Mouse (Mus musculus): ENCODE data around the gene Slc23a4.

Slc23a4 gene

GRCm38 (mm10) chr6:34954926-34955861 lies 33.0 kb downstream of the Slc23a4 start:
- DNase-seq, result peak; percentile 8

GRCm38 (mm10) chr6:34951956-34952667 lies 36.1 kb downstream of the Slc23a4 start:
- no peak for DNase-seq

GRCm38 (mm10) chr6:34951518-34951917 lies 36.7 kb downstream of the Slc23a4 start:
- no peak for DNase-seq

GRCm38 (mm10) chr6:34948461-34948860 lies 39.7 kb downstream of the Slc23a4 start:
- DNase-seq, result no peak

- no peak for DNase-seq
Measured at GRCm38 (mm10) chr6:34946486-34947079, 41.6 kb downstream of the Slc23a4 start.

GRCm38 (mm10) chr6:34943499-34943898 lies 44.7 kb downstream of the Slc23a4 start:
- DNase-seq, result no peak

- DNase-seq, result no peak
Measured at GRCm38 (mm10) chr6:34942446-34942845, 45.8 kb downstream of the Slc23a4 start.

GRCm38 (mm10) chr6:34941496-34941895 lies 46.7 kb downstream of the Slc23a4 start:
- DNase-seq, result no peak

- no peak for DNase-seq
Measured at GRCm38 (mm10) chr6:34939451-34939850, 48.8 kb downstream of the Slc23a4 start.

GRCm38 (mm10) chr6:34938929-34939325 lies 49.3 kb downstream of the Slc23a4 start:
- no peak for DNase-seq

GRCm38 (mm10) chr6:34938280-34938928 lies 49.8 kb downstream of the Slc23a4 start:
- DNase-seq, result no peak

- DNase-seq, result no peak
Measured at GRCm38 (mm10) chr6:34936743-34937142, 51.5 kb downstream of the Slc23a4 start.

GRCm38 (mm10) chr6:34932633-34933032 lies 55.6 kb downstream of the Slc23a4 start:
- no peak for DNase-seq

GRCm38 (mm10) chr6:34927594-34927993 lies 60.6 kb downstream of the Slc23a4 start:
- no peak for DNase-seq

GRCm38 (mm10) chr6:34927156-34927555 lies 61.0 kb downstream of the Slc23a4 start:
- peak; percentile 52 for DNase-seq

- DNase-seq, result peak; percentile 63
Measured at GRCm38 (mm10) chr6:34921941-34922340, 66.3 kb downstream of the Slc23a4 start.

- no peak for DNase-seq
Measured at GRCm38 (mm10) chr6:34920631-34921030, 67.6 kb downstream of the Slc23a4 start.

GRCm38 (mm10) chr6:34919956-34920355 lies 68.2 kb downstream of the Slc23a4 start, which contains the start of gene Stra8:
Stra8 (plus strand) TSS chr6:34920163.
- no peak for DNase-seq

- no peak for DNase-seq
Measured at GRCm38 (mm10) chr6:34919146-34919545, 69.1 kb downstream of the Slc23a4 start.

GRCm38 (mm10) chr6:34914462-34914861 lies 73.7 kb downstream of the Slc23a4 start:
- no peak for DNase-seq

GRCm38 (mm10) chr6:34913341-34914040 lies 74.7 kb downstream of the Slc23a4 start:
- DNase-seq, result no peak

Data from kidney, adult 11 months (tissue).